Mouse (Mus musculus) Muller cell, postnatal 12 days (primary cell): ENCODE measurements at regions not wholly inside any gene's neighbourhood (a gene's known extent, or its start where the extent isn't known, plus 50 kb on each side); places are given as distances from the start of the nearest gene placed in this dataset.
A peak's percentile ranks its signal among the peaks of the same experiment; 100 is the strongest.
"Not testable (repeated sequence)": the region's sequence is repeated elsewhere in the genome, so short reads cannot be mapped to it uniquely, and the experiment has no call there.

Experiments
- DNase-seq: peaks from one replicate; pipeline ENCODE4 v3.0.0-alpha.2; 2015; ENCODE audit errors: inconsistent ontology term

DNA sequence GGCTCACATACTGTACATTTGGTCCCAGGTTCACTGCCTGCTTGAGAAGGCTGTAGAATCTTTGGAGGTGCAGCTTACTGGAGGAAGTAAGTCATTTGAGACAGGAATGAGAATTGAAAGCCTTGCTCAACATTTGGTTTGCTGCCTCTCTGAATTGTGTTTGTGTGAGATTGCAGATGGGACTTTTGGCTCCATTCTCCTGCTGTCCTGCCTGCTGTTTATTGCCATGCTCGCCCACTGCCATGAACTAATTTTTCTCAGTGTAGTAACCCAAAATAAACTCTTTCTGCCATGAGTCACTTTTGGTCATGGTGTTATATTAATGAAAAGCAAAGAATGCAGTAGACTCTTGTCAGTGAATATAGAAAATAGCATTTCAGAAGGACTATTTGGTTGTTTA, 368.1 kb downstream of the Gm8797 start:
- DNase-seq, result peak; percentile 26

DNA sequence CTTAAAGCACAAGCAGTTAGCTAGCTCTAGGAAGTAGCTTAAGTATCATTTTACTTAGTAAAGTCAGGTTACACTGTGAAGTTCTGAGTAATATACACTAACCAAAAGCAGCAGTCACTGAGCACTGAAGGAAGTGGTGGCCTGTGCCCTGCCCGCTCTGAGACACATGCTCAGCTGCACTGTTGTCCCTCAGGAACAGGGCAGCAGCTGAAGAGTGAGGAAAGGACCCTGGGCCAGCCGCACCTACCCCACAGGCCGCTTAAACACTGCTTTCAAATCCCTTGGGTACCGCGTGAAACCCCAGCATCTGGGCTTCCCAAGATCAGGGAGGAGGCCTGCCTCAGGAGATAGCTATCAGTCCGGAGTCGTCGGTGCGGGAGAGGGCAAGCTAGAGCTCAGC, 385.1 kb downstream of the Gm8797 start:
- DNase-seq, result not testable (repeated sequence)

DNA sequence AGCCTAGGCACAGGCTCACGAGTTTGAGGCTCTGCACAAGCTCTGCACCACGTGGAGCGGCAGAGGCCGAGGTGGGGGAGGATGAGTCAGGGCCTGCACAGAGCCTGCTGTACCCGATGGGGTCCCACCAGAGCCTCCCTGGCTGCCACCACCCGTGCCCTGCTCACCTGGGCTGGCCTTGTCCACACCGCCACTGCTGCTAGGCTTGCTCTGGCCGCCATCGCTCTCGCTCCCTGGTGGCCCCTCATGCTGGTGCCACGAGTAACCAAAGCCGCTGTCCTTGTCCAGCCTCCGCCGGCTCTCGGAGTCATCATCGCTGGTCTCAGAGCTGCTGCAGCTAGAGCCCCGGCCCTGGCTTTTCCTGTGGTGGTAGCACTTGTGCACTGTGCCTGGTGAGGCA, 386.8 kb downstream of the Gm8797 start:
- no peak for DNase-seq

DNA sequence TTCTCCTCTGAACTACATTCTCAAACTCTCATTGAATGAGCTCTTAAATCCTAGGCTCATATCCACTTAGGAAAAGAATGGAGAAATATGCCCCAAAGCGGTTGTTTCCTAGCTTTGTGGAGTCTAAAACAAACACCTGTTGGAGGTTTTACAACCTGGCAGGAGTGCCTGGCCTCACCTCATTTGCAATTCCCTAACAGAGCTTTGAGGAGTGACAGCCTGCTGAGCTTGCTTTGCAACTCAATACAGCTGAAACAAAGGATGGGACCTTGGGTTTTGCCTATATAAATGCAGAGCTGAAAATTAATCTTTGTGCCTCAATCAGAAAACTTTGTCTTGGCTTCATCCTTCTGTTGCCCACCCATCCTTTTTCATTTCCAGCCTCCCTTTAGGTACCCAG, 423.2 kb downstream of the Gm8797 start:
- DNase-seq, result no peak

DNA sequence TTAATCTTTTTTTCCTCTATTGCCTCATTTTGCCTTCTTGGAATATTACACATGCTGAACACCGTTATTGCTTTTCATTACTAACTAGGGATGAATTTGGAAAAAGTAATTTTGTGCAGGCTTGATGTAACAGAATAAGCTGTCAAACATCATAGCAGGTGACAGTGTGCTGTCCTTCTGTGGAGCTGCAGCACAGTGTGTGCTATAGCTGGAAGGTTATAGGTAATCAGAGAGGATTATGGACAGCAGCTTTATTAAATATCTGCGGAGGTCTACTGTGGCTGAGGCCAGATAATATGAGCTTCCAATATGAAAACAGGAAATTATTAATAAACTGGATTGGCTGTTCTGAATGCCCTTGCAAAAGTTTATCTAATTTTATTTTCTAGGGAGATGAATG, 431.9 kb downstream of the Gm8797 start:
- DNase-seq, result no peak

DNA sequence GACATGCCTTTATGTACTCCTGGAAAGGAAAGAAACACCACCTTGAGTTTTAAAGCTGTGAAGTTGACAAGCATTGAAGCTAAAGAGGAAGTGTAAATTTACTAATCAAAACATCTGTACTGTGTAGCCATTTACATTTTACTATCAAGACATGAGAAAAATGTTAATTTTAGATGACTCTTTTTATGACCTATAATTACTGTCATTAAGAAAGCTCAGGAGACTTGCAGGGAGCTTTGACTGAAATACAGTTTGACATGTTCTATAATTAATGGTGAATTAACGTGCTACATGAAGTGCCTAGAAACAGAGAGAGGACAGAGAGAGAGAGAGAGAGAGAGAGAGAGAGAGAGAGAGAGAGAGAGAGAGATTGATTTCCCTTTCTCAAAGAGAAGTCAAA, 432.8 kb downstream of the Gm8797 start:
- no peak for DNase-seq

DNA sequence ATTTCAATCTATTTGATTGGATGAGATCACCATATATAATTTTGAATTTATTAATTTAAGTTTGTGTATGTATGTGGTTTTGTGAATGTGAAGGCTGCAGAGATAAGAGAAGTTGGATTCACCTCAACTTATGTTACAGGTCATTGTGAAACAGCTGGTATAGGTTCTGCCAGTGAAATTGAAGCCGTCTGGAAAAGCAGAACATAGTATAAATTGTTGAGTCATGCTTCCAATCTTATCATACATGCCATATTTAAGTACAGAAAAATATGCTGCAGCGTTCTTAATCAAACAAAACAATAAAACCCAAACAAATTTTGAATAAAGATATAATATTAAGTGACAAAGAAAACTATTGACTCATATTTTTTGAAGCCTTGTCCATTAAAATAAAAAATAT, 415.6 kb downstream of the 1700008P02Rik start:
- no peak for DNase-seq

DNA sequence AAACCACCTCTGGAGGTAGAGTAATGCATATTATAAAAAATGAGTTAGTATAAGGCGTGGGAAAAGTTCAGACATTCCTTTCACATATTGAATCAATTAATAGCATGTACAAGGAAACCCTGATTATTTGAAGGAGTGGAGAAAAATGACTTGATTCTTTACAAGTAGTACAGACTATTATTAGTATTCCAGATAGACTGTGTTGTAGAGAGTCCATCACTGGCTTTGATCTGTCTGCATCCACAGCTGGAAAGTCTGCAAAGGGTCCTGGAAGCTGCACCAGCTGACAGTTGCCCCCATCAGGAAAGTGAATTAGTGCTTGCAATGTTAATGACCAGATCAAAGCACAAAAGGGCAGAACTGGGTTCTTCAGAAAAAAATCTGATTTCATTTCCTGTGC, 391.6 kb downstream of the 1700008P02Rik start:
- no peak for DNase-seq
